Mouse (Mus musculus) kidney, postnatal 10 days (tissue): Measurements from ENCODE around the gene Zc3h12d.
"Not testable (repeated sequence)": the region's sequence is repeated elsewhere in the genome, so short reads cannot be mapped to it uniquely, and the experiment has no call there.

Experiments used
- DNase-seq: peaks from one replicate; pipeline ENCODE4 v3.0.0; 2021; ENCODE audit warnings: mixed read lengths

Zc3h12d gene

GRCm38 (mm10) chr10:7874194-7874593 is 41.9 kb downstream of the Zc3h12d start:
- DNase-seq, result no peak

- not testable (repeated sequence) for DNase-seq
These were observed 48.0 kb downstream of the Zc3h12d start for GRCm38 (mm10) chr10:7880283-7880682.

GRCm38 (mm10) chr10:7881971-7882370 is 49.7 kb downstream of the Zc3h12d start:
- no peak for DNase-seq

GRCm38 (mm10) chr10:7883524-7883923 is 51.3 kb downstream of the Zc3h12d start:
- peak; percentile 86 for DNase-seq

- peak; percentile 51 for DNase-seq
These were observed 56.1 kb downstream of the Zc3h12d start for GRCm38 (mm10) chr10:7888256-7888868.

DNA sequence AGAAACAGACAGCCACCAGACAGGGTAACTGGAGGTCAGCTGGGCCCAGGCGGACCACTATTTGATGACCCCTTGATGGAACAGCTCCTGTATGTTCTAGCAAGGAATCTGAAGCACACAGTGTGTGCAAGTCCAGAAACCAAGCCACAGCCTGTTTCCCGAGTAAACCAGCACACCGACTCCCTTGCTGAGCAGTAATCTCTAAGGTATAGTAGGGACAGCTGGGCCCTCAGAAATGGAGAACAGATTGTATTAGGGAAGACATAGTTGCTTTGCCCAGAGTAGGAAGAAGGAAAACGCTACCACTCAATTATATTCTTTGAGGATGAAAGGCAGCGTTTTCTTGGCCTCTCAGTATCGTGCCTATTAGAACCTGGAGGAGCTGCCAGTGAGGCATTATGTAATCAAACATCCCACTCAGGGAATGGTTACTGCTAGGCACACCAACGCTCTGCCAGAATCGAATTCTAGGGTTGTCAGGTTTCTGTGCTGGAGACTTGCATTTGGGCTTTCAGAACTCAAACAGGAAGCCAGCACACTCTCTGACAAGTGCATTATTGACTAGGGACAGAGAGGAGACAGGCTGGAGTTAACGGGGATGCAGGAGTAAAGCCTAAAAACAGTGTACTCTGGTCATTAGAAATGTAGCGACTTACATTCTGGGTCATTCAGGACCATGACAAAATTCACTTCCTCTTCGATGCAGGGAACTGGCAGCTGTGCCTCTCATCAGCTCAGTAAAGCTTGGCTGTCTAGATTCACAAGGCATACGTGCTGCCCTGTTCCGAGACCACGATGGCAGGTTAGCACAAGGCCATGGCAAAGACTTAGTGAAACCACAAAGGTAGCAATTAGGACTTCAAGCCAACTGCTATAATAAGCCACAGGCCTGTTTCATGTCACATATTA is 68.7 kb downstream of the Zc3h12d start:
- DNase-seq, result no peak

- no peak for DNase-seq
These were observed 71.9 kb downstream of the Zc3h12d start for GRCm38 (mm10) chr10:7904157-7904556.

- no peak for DNase-seq
These were observed 74.9 kb downstream of the Zc3h12d start for GRCm38 (mm10) chr10:7907151-7907550.

DNA sequence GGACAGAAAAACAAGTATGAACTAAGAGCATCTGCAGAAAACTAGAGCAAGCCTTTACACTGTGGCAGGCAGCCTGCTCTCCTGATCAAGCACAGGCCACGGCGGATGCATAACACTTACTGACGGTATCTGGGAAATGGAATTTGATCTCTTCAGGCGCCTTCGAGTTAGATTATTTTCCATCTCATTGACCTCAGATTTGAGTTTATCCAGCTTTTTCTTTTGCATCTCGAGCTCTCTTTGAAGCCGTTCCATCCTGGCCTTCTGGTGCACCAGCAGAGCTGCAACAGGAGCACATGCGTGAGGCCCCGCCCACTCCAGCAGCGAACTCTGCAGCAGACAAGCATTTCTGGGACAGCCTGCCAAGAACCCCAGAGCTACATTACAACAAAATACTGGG is 79.0 kb downstream of the Zc3h12d start:
- DNase-seq, result peak; percentile 44
